Mouse (Mus musculus) liver, adult (tissue): ENCODE measurements around the gene Nacad.

ENCODE experiments used
- GATA4 ChIP-seq: IDR thresholded peaks from 2 replicates; pipeline ENCODE4 v1.6.1; 2014; ENCODE audit warnings: mild to moderate bottlenecking, low read length; ENCODE audit not compliant: insufficient replicate concordance

The Nacad gene

DNA sequence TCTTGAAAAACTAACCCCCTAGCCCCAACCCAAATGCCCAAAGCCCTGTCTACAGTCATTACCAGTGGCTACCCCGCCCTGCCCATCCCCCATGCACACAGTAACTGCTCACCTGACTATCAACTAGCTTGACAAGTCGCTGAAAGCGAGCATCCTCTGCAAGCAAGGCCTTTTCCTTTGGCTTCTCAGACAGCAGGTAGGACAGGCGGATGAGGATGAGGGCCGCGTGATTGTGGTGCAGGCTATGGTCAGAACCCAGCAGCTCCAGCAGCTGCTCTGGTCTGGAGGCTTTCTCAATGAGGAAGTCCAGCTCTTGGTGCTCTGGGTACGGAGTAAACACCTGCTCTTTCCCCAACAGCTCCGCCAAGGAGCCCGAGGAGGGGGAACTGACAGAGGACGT lies 17.9 kb upstream of the Nacad start:
- no peak for TF ChIP-seq GATA4

GRCm38 (mm10) chr11:6615250-6616205 lies 9.7 kb upstream of the Nacad start:
- no peak for TF ChIP-seq GATA4

GRCm38 (mm10) chr11:6605021-6605481 lies 802 bp downstream of the Nacad start:
- no peak for TF ChIP-seq GATA4

GRCm38 (mm10) chr11:6604604-6604936 lies 1.3 kb downstream of the Nacad start:
- TF ChIP-seq GATA4: no peak

- no peak for TF ChIP-seq GATA4
Measured at GRCm38 (mm10) chr11:6603887-6604603, 1.8 kb downstream of the Nacad start.

GRCm38 (mm10) chr11:6603224-6603623 lies 2.6 kb downstream of the Nacad start:
- no peak for TF ChIP-seq GATA4

DNA sequence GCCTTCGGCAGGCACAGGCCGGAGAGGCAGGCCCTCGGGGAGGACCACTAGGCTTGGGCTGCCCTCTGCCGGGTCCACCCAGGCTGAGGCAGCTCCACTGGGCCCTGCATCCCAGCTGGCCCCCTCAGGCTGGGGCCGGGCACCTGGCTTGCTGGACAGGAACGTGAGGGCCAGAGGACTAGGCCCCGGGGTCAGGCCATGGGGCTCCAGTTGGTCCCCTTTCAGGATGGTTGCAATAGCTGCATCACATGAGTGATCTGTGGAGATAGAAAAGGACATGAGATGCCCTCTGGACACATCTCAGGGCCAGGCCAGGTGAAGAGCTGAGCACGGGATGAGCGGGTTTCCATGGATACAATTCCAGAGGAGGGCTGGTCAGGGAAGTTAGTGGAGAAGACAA lies 3.2 kb downstream of the Nacad start:
- no peak for TF ChIP-seq GATA4

DNA sequence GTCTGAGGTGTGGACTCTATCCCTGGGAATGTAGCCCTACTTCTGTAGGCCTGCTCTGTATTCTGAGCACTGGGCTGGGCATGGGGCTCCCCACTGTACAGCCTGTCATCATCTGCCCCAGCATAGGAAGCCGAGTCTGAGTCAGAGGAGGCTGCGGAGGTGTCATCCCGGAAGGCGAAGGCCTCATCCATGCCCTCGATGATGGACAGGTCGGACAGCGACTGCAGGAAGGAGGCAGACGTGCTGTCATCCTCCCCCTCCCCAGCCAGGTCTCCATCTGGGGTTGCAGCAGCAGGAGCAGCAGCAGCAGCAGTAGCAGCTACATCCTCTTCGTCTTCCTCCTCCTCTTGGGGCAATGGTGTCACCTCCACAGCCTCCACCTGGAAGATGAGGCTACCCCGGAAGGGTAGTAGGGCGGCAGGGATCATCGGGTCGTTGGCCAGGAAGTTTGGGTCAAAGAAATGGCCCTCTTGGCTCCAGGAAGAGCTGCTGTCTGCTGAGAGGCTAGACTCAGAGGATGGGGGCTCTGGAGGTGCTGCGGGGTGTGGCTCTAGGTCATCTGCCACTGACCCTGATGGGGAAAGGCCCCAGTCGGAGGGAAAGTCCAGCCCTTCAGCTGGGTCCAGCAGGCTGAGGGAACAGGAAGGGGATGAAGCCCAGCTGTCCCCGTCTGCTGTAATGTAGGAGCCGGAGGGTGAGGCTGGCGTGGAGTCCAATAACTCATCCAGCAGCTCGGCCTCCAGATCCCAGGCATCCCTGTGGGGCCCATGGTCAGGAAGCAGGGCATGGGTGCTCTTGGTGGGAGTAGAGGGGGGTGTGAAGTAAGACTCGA lies 4.0 kb downstream of the Nacad start:
- TF ChIP-seq GATA4: no peak

GRCm38 (mm10) chr11:6600284-6600944 lies 5.4 kb downstream of the Nacad start:
- TF ChIP-seq GATA4: no peak

DNA sequence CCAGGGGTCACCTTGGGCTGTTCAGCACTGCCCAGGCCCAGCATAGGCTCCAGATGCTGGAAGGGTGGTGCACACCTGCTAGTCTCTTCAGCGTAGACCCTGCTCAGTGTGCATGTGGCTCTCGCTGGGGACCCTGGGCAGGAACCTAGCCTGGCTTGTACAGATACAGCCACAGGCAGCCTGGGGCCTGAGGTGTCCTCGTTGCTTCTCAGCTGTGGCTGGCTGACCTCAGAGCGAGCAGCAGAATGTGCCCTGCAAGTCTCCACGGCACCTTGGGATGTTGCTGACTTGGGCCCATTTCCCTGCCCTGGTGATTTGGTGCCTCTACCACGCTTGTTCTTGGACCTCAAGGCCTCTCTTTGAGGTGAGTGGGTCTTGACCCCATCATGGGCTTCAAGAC lies 6.0 kb downstream of the Nacad start:
- TF ChIP-seq GATA4: no peak

DNA sequence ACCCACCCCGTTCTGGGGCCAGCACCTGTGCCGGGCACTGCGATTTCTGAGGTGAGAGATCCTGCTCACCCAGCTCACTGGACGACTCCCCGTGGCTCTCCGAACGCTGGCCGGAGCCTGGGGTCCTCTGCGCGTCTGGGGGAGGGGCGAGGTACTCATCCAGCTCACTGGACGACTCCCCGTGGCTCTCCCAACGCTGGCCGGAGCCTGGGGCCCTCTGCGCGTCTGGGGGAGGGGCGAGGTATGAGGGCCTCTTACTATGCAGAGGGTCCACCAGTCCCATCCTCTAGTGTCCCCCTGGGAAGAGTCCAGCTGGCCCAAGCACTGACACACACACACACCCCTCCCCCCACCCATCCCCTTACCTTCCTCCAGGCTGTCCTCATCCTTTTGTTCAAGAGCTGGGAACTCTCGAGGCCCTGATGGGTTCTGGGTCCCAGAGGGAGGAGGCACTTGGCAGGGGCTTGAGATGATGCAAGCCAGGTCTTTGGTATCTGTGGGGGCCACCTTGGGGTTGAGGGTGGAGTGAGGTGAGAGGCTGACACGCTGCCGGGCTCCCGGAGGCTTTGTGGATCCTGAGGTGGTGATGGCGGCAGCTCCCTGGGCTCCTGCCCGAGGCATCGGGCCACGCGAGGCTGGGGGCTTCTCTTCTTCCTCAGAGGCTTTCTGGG lies 6.7 kb downstream of the Nacad start:
- no peak for TF ChIP-seq GATA4

- TF ChIP-seq GATA4: no peak
Measured at GRCm38 (mm10) chr11:6598191-6598889, 7.5 kb downstream of the Nacad start.

DNA sequence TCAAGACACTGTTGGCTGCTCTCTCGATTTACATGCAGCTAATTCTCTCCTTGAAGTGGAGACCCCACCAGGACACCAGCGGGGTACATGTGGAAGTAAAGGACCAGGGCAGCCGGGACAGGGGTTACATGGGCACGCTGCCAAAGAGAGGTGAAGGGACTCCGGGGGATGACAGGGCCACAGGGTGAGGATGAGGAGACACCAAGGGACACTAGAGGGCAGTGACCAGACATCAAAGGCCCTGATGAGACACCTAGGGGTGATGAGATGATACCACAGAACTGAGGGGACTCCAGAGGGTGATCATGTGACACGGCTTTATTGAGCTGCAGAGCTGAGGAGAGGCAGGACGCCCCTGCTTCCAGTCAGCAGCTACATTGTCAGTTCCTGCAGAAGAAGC lies 8.3 kb downstream of the Nacad start:
- no peak for TF ChIP-seq GATA4

DNA sequence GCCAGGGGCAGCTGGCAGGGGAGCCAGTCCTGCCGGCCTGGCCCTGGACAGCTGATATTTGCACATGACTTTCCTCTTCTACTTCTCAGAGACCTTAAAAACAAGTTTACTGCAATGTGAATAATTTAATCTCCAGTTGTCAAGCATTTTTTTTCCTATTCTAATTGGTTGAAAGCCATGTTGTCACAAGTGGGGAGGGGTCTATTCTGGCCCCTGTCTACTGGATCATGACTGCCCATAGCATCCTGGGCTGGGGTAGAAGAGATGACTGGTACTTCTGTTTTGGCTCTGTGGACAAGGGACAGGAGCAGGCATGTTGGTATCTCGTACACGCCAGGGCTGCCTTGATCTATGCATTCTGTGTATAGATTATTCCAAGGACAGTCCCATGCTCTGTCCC lies 9.2 kb downstream of the Nacad start:
- TF ChIP-seq GATA4: no peak
